Mouse (Mus musculus) embryonic fibroblast, embryonic 13.5 days (primary cell): ENCODE data around the gene Nthl1. TPM values are rescaled to one million over a fixed set of nuclear protein-coding genes. Genes with fewer than 3 reads are reported as not detected.
"Not testable (repeated sequence)": the region's sequence is repeated elsewhere in the genome, so short reads cannot be mapped to it uniquely, and the experiment has no call there.

Source experiments
- H3K27ac ChIP-seq: 2 replicates; pipeline ENCODE4 v1.5.1; 2012; ENCODE audit warnings: low read length, control low read depth, inconsistent platforms; ENCODE audit not compliant: insufficient read depth
- H3K4me1 ChIP-seq: 2 replicates; pipeline ENCODE4 v1.6.1; 2011; ENCODE audit warnings: low read length; ENCODE audit not compliant: control insufficient read depth, insufficient read depth
- H3K4me3 ChIP-seq: 2 replicates; pipeline ENCODE4 v1.5.1; 2011; ENCODE audit warnings: mild to moderate bottlenecking, control low read depth, low read length; ENCODE audit not compliant: insufficient read depth
- CTCF ChIP-seq: IDR thresholded peaks from 2 replicates; pipeline ENCODE4 v1.5.1; 2011; ENCODE audit warnings: mild to moderate bottlenecking, control low read depth, low read length, moderate library complexity, borderline replicate concordance; ENCODE audit not compliant: insufficient read depth
- POLR2A ChIP-seq: IDR thresholded peaks from 2 replicates; pipeline ENCODE4 v1.6.1; 2011; ENCODE audit warnings: low read depth, mild to moderate bottlenecking, control low read depth, low read length, moderate library complexity
- polyA plus RNA-seq: library from polyadenylated mRNA; stranded (reverse); fragments of >200 nt; gene quantifications from 2 replicates; pipeline ENCODE4 v1.2.4, GENCODE M21; 2011; ENCODE audit warnings: low read depth; ENCODE audit not compliant: missing spikeins, insufficient read length

Gene Nthl1
- polyA plus RNA-seq, 1 experiment = 11.1 TPM

DNA sequence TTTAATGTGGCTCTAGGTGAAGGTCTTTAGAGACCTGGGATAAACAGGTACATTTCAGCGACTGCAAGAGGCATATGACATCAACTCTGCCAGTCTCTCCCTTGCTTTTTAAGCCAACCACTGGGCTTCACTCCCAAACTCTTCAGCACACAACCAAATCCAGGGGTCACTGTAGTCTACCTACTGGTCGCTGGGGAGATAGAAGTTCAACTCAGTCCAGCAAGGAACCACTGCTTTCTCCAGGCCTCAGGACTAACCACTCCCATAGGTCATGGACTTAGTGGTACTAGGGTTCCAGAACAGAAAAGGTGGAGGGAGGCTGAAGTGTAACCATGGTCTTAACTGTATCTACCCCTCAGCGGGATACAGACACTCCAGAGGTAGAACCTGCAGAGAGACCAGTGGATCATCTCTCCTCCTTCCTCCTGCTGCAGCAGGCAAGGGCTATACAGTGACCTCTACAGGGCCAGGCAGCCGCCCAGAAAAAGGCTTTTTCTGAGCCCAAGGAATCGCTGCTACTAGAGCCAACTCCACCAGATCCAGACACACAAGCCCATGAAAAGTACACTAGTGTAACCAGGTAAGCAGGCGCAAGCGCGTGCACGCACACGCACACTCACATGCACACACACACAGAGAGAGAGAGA is 16.4 kb downstream of the Nthl1 start:
- Histone ChIP-seq H3K27ac (no peak overlapping the region), H3K4me3 (peak overlapping the region; percentile 74), H3K4me1 (peaks cover 20% of the 10 kb centered on the region)
- TF ChIP-seq CTCF (no peak), POLR2A (no peak)

DNA sequence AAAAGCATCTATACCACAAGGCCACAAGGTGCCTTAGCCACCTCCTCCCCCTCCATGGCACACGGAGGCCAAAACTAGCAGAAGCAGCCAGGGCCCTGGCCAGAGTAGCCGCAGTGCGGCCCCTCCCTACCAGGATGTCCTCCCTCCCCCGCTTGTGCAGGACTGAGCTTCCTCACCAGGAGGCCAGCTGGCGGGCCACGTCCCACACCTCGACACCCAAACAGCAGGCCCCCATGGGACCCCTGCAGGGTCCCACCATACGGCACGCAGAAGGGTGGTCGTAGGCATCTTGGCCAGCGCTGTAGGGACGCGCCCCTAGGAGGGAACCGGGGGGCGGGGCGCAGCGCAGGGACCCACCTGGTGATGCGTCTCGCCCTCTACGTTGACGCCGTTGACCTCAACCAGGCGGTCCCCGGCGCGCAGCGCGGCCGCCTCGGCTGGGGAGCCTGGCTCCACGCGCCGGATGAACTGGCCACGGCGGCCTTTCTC is 17.1 kb downstream of the Nthl1 start:
- TF ChIP-seq POLR2A (no peak), CTCF (no peak)
- Histone ChIP-seq H3K27ac (no peak overlapping the region), H3K4me1 (peaks cover 13% of the 10 kb centered on the region), H3K4me3 (peak overlapping the region; percentile 74)

DNA sequence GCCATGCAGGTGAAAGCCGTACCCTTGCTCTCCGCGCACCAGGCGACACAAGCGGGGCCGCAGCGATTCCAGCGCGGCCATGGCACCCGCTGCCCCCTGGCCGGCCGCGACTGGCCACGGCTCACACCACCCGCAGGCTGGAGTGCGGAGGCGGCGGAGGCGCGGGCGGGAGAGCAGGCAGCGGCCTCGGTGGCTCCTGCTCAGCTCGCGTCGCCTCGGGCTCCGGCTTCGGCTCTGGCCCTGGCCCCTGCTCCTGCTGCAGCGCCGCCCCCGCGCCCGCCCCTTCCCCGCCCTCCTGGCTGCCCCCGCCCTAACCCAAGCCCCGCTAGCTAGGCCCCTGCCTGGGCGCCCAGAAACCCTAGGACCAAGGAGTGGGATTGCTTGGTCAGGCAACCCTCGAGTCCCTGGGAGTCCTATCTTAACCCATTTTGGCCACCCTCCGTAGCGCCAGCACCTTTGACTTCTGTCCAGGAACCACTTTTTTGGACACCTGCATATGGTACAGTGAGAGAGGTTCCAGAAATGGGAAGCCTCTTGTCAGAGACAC is 17.7 kb downstream of the Nthl1 start, which contains the start of gene Slc9a3r2:
Gene Slc9a3r2 (minus strand): TSS at position 258 of the 547 bp plus-strand sequence.
- H3K4me1 ChIP-seq = peaks cover 8% of the 10 kb centered on the region
- no peak within 1 kb of the TSS for H3K27ac ChIP-seq
- peak within 1 kb of the TSS; percentile 74 for H3K4me3 ChIP-seq
- TF ChIP-seq POLR2A = peak; percentile 75
- TF ChIP-seq CTCF = no peak

DNA sequence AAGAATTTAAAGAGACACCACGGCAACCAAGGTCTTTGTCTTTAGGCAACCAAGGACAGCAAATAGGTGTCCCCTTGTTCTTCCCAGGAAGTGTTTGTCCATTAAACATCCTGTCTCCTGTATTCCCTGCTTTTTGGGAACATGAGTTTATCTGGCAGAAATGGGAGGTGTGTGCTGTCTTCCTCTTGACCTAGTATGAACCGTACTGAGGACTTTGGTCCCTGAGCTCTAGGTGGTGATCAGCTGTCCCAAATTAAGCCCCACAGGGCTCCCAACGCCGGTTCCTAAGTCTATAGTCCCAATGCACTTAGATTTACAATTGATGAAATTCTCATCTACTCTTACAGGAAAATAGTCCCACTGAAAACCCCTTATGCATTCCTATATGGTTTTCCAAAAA is 18.3 kb downstream of the Nthl1 start:
- Histone ChIP-seq H3K27ac (no peak overlapping the region), H3K4me3 (no peak overlapping the region), H3K4me1 (peaks cover 3% of the 10 kb centered on the region)
- TF ChIP-seq CTCF (no peak), POLR2A (no peak)

DNA sequence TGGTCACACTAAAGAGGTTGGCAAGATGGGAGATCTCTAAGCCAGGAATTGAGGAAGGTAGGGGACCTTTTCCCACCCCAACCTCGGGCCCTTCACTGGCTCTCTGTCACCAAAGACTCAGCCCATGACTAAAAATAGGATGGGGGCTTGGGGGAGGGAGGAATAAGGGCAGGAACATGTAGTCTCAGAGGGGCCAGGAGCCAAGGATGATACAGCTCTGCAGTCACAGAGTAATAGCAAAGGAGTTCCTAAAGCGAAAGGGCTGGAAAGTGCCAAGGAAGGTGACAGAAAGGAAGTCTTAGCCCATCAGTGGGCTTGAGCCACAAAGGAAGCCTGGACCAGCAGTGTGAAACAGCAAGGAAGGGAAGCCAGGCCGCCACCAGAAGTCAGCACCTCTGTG is 19.4 kb downstream of the Nthl1 start:
- H3K27ac ChIP-seq = no peak overlapping the region
- H3K4me3 ChIP-seq = no peak overlapping the region
- no peak for TF ChIP-seq POLR2A
- no peak for TF ChIP-seq CTCF
- peaks cover 3% of the 10 kb centered on the region for H3K4me1 ChIP-seq

DNA sequence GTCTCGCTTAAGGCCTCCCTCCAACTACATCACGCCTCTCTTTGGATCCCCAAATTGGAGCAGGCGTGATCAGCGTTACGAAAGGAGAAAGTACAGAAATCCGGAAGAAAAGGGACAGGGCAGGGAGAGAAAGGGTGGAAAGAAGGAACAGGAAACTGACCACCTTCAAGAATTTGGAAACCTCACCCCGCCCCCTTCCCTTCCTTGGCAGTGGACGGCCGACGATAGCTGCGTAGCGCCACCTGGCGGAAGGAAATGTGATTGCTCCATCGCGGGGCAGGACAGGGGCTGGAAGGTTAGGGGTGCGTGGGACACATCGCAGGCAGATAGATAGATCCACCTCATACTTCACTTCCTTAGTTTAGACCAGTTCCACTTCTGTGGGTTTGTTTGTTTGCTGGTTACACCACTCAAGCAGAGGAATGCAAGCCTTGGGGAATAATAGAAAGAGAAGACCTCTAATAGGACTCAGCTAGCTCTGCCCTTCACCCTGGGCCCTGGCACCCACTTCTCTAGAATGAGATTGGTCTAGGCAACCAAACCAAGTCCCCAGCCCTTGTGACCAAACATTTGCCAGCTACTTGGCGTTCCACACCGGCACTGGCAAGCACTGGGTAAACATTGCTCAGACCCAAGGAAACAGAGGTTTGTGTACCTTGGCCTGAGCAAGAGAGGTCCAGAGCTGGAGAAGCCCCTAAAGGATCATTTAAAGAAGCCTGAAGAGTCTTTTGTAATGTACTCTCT is 21.7 kb downstream of the Nthl1 start:
- Histone ChIP-seq H3K4me3 (peak overlapping the region; percentile 7; the same call in 1 of the 2 replicates), H3K4me1 (peaks cover 3% of the 10 kb centered on the region; the same call in 1 of the 2 replicates), H3K27ac (no peak overlapping the region)
- TF ChIP-seq CTCF (peak; percentile 96), POLR2A (peak; percentile 42; the same call in 1 of the 2 replicates)

DNA sequence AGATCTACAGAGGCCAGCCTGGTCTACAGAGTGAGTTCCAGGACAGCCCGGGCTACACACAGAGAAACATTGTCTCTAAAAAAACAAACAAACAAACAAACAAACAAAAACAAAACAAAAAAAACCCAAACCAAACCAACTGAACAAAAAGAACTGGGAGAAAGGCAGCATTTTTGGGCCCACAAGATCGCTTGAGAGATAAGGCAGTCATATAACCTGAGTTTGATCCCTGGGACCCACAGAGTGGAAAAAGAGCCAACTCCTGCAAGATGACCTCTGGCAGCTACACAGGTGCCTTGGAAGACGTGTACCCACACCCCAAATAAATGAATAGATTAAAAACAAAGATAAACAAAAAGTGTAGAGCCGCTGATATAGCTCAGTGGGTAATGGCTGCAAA is 22.5 kb downstream of the Nthl1 start:
- TF ChIP-seq CTCF = no peak
- no peak for TF ChIP-seq POLR2A
- H3K4me3 ChIP-seq = no peak overlapping the region
- peaks cover 3% of the 10 kb centered on the region; the same call in 1 of the 2 replicates for H3K4me1 ChIP-seq
- H3K27ac ChIP-seq = no peak overlapping the region

DNA sequence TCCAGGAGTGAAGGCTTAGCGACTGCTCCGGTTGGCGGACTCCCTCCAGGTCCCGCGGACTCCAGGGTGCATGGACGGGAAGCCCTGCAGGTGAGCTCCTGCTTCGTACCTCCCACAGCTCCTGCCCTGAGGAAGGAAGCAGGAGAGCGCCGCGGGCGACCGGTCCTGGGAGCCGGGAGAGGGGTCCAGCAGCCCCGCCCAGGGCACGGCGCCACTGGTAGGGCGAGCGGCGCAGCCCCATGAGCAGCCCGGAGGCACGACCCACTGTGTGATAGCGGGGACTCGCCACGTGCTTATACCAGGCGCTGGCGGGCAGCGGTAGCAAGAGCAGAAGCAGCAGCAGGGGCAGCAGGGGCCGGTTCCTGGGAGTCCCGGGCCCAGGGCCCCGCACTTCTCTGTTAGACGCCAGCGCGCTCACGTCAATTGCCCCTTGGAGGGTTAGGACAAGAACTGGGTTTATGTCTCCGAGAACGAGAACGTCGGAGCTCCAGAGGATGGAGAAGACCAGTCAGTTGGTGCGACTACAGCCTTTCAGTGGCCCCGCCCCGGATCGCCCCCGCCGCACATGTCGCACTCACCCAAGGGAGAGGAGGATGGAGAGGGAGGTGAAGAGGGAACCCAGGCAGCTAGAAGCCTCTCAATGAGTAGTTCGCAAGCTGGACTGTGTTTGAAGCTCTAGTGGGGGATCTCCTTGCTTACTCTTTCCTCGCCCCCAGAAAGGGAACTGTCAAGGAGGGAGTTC is 25.7 kb downstream of the Nthl1 start, which contains the start of gene Npw:
Gene Npw (minus strand): TSS at position 441 of the 742 bp plus-strand sequence.
- TF ChIP-seq CTCF (no peak), POLR2A (no peak)
- Histone ChIP-seq H3K4me3 (peak within 1 kb of the TSS; percentile 13), H3K4me1 (peaks cover 3% of the 10 kb centered on the region; the same call in 1 of the 2 replicates), H3K27ac (no peak within 1 kb of the TSS)

DNA sequence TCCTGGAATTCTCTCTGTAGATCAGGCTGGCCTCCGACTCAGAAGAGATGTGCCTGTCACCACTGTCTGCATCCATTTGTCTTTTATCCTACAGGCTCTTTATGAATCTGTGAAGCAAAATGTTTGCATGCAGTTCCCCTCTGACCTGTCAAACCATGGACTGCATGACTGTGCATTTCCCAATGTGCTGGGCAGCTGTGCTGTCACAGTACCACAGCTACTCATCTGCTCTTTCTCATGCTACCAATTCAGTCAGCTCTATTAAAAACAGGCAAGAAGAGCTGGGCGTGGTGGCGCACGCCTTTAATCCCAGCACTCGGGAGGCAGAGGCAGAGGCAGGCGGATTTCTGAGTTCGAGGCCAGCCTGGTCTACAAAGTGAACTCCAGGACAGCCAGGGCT is 34.5 kb downstream of the Nthl1 start:
- not testable (repeated sequence) for H3K27ac ChIP-seq

More for the DNA sequence above, 34.5 kb downstream of the Nthl1 start:
- not testable (repeated sequence) for H3K4me3 ChIP-seq
- peaks cover 14% of the 10 kb centered on the region; the same call in 1 of the 2 replicates for H3K4me1 ChIP-seq
